Mouse (Mus musculus) heart, postnatal 0 days (tissue): ENCODE results near the gene Gm11549. TPM values are rescaled to one million over a fixed set of nuclear protein-coding genes. Genes with fewer than 3 reads are reported as not detected.

ENCODE experiments used
- ATAC-seq: fragments of 200-750 bp; cut with Nextera tagmentation; 2 replicates; pipeline ENCODE4 v1.8.0; 2017; ENCODE audit warnings: low read depth, moderate number of reproducible peaks, moderate library complexity; ENCODE audit not compliant: insufficient read depth
- DNase-seq: peaks from one replicate; pipeline ENCODE4 v3.0.0-alpha.2; 2016; ENCODE audit warnings: low spot score
- H3K27ac ChIP-seq: fragments of 300-500 bp; sonication (generic); 2 replicates; pipeline ENCODE4 v1.5.1; 2014; ENCODE audit warnings: low read depth, mild to moderate bottlenecking
- H3K27me3 ChIP-seq: fragments of 300-500 bp; sonication (generic); 2 replicates; pipeline ENCODE4 v1.6.1; 2014; ENCODE audit warnings: low read length, mixed read lengths; ENCODE audit not compliant: control insufficient read depth, insufficient read depth
- H3K36me3 ChIP-seq: fragments of 300-500 bp; sonication (generic); replicated peaks from 2 replicates; pipeline ENCODE4 v1.6.1; 2014; ENCODE audit warnings: low read length, mixed read lengths; ENCODE audit not compliant: control insufficient read depth, insufficient read depth
- H3K4me1 ChIP-seq: fragments of 300-500 bp; sonication (generic); 2 replicates; pipeline ENCODE4 v1.6.1; 2014; ENCODE audit warnings: antibody characterized with exemption; ENCODE audit not compliant: control insufficient read depth, insufficient read depth
- H3K4me2 ChIP-seq: fragments of 300-500 bp; sonication (generic); 2 replicates; pipeline ENCODE4 v1.6.1; 2014; ENCODE audit warnings: low read depth, mild to moderate bottlenecking, low read length, moderate library complexity
- H3K4me3 ChIP-seq: fragments of 300-500 bp; sonication (generic); 2 replicates; pipeline ENCODE4 v1.5.1; 2014; ENCODE audit warnings: low read depth, low read length
- H3K9ac ChIP-seq: fragments of 300-500 bp; sonication (generic); replicated peaks from 2 replicates; pipeline ENCODE4 v1.6.1; 2014; ENCODE audit warnings: low read depth, low read length, mixed read lengths
- H3K9me3 ChIP-seq: fragments of 300-500 bp; sonication (generic); replicated peaks from 2 replicates; pipeline ENCODE4 v1.6.1; 2016; ENCODE audit warnings: low read length; ENCODE audit not compliant: control insufficient read depth
- CTCF ChIP-seq: IDR thresholded peaks from 2 replicates; pipeline ENCODE4 v1.5.1; 2016; ENCODE audit warnings: antibody characterized with exemption, control low read depth, low read depth
- EP300 ChIP-seq: IDR thresholded peaks from 2 replicates; pipeline ENCODE4 v1.6.1; 2016; ENCODE audit warnings: antibody characterized with exemption, low read depth
- WGBS: fragments of 180-500 bp; shearing (Covaris S2); extraction: QIAGEN DNeasy Blood & Tissue Kit; methylation state at CpG from one replicate; pipeline ENCODE4 v1.1.7; 2014; 5-methylcytosine and 5-hydroxymethylcytosine counted together
- polyA plus RNA-seq: library from polyadenylated mRNA; unstranded; fragments of >200 nt; fragmentation: Nextera tagmentation; extraction: Ambion mirVana; gene quantifications from 2 replicates; pipeline ENCODE4 v1.2.1, GENCODE M21; 2015
- total RNA-seq: library from RNA; depleted of rRNA; stranded (reverse); fragments of >200 nt; gene quantifications from 2 replicates; pipeline ENCODE4 v1.2.3, GENCODE M21; 2014; ENCODE audit warnings: low replicate concordance; rRNA removed

Gm11549 gene
- total RNA-seq (0.66 TPM in 1 of 2 replicates, not detected in the other), polyA plus RNA-seq (0.07 and 0.26 TPM in 2 replicates)

- 2% methylated on average over 47 of the region's 51 CpGs for WGBS
- ATAC-seq = peak; percentile 53
- no peaks in the 10 kb centered on the region for H3K9me3 ChIP-seq
- peak within 1 kb of the TSS; percentile 43; the same call in 1 of the 2 replicates for H3K9ac ChIP-seq
- TF ChIP-seq EP300 (no peak), CTCF (no peak)
- peak within 1 kb of the TSS; percentile 93 for H3K4me2 ChIP-seq
- no peak within 1 kb of the TSS for H3K27ac ChIP-seq
- H3K4me1 ChIP-seq = peaks cover 3% of the 10 kb centered on the region; the same call in 1 of the 2 replicates
- peaks cover 24% of the 10 kb centered on the region for H3K27me3 ChIP-seq
- H3K36me3 ChIP-seq = no peaks in the 10 kb centered on the region
- peak within 1 kb of the TSS; percentile 58 for H3K4me3 ChIP-seq
- DNase-seq = no peak
Observed at GRCm38 (mm10) chr3:36521073-36522060, at the start of gene Gm11549. Gene Gm11549 (minus strand): TSS chr3:36521813.

- no peaks in the 10 kb centered on the region for H3K27me3 ChIP-seq
- H3K9ac ChIP-seq = 0 out of 2 replicates have a peak overlapping the region, but pooled peaks have one; percentile 0
- 63% methylated on average over 5 of the region's 5 CpGs for WGBS
- no peak overlapping the region for H3K27ac ChIP-seq
- H3K9me3 ChIP-seq = no peaks in the 10 kb centered on the region
- no peak for TF ChIP-seq CTCF
- no peak for TF ChIP-seq EP300
- H3K36me3 ChIP-seq = peaks cover 38% of the 10 kb centered on the region
- peak overlapping the region; percentile 92 for H3K4me3 ChIP-seq
- no peak for DNase-seq
- H3K4me1 ChIP-seq = peaks cover 23% of the 10 kb centered on the region
- H3K4me2 ChIP-seq = peak overlapping the region; percentile 99
- no peak for ATAC-seq
Observed at GRCm38 (mm10) chr3:36569836-36570235, 48.2 kb upstream of the Gm11549 start.

- WGBS = 94% methylated on average over 3 of the region's 3 CpGs
- Histone ChIP-seq H3K9me3 (no peaks in the 10 kb centered on the region), H3K4me2 (no peak overlapping the region), H3K36me3 (peaks cover 80% of the 10 kb centered on the region), H3K27ac (no peak overlapping the region), H3K4me1 (no peaks in the 10 kb centered on the region), H3K4me3 (no peak overlapping the region), H3K9ac (no peak overlapping the region), H3K27me3 (no peaks in the 10 kb centered on the region)
- no peak for TF ChIP-seq CTCF
- TF ChIP-seq EP300 = no peak
- no peak for ATAC-seq
- DNase-seq = no peak
Observed at GRCm38 (mm10) chr3:36563666-36564065, 42.1 kb upstream of the Gm11549 start.

- H3K4me1 ChIP-seq = no peaks in the 10 kb centered on the region
- WGBS = 82% methylated on average over 4 of the region's 4 CpGs
Observed at GRCm38 (mm10) chr3:36559606-36560005, 38.0 kb upstream of the Gm11549 start.

GRCm38 (mm10) chr3:36557601-36558000 is 36.0 kb upstream of the Gm11549 start:
- H3K27me3 ChIP-seq = no peaks in the 10 kb centered on the region
- no peak overlapping the region for H3K4me3 ChIP-seq
- H3K9me3 ChIP-seq = no peaks in the 10 kb centered on the region
- DNase-seq (no peak), ATAC-seq (no peak)
- no peak overlapping the region for H3K27ac ChIP-seq
- no peak for TF ChIP-seq EP300
- TF ChIP-seq CTCF = no peak
- H3K36me3 ChIP-seq = peaks cover 64% of the 10 kb centered on the region
- 90% methylated on average over 1 of the region's 1 CpGs for WGBS
- H3K9ac ChIP-seq = no peak overlapping the region
- no peak overlapping the region for H3K4me2 ChIP-seq
- H3K4me1 ChIP-seq = no peaks in the 10 kb centered on the region

More at GRCm38 (mm10) chr3:36559606-36560005, 38.0 kb upstream of the Gm11549 start:
- H3K9ac ChIP-seq = no peak overlapping the region
- no peak overlapping the region for H3K27ac ChIP-seq
- peaks cover 80% of the 10 kb centered on the region for H3K36me3 ChIP-seq
- H3K4me3 ChIP-seq = no peak overlapping the region
- ATAC-seq = no peak
- no peak for TF ChIP-seq CTCF
- H3K9me3 ChIP-seq = no peaks in the 10 kb centered on the region
- no peaks in the 10 kb centered on the region for H3K27me3 ChIP-seq
- no peak overlapping the region for H3K4me2 ChIP-seq
- DNase-seq = no peak
